Mouse (Mus musculus): ENCODE measurements around the gene Klk10. TPM values are rescaled to one million over a fixed set of nuclear protein-coding genes. Genes with fewer than 3 reads are reported as not detected.

The Klk10 gene
- total RNA-seq (2021) = not detected

- intact Hi-C loops (cut with DNase I) = loop anchor here (5.0 to 10.0 kb wide), 2 partner anchors 94 to 103 kb away; no protein-coding TSS in a partner anchor
- no peak for DNase-seq (ENCODE audit: low spot score in 2 of 2)
These were observed at the start of gene Klk10 for GRCm38 (mm10) chr7:43780746-43781145. Klk10 (plus strand) TSS chr7:43781035.

- intact Hi-C loops (cut with DNase I) = no loop called here
- no peak for DNase-seq (ENCODE audit: low spot score in 2 of 2)
These were observed 33.0 kb upstream of the Klk10 start for GRCm38 (mm10) chr7:43747788-43748187.

GRCm38 (mm10) chr7:43752806-43753205, 28.0 kb upstream of the Klk10 start:
- no peak for DNase-seq (ENCODE audit: low spot score in 2 of 2)
- intact Hi-C loops (cut with DNase I) = no loop called here

GRCm38 (mm10) chr7:43766484-43766883, 14.4 kb upstream of the Klk10 start:
- intact Hi-C loops (cut with DNase I) = no loop called here
- DNase-seq (ENCODE audit: low spot score in 2 of 2) = no peak

GRCm38 (mm10) chr7:43768597-43768996, 12.2 kb upstream of the Klk10 start, which contains the start of gene Klk12:
Klk12 (plus strand) TSS chr7:43768897.
- no peak for DNase-seq (ENCODE audit: low spot score in 2 of 2)
- intact Hi-C loops (cut with DNase I) = no loop called here

GRCm38 (mm10) chr7:43769636-43770035, 11.2 kb upstream of the Klk10 start:
- no peak for DNase-seq (ENCODE audit: low spot score in 2 of 2)
- intact Hi-C loops (cut with DNase I) = no loop called here

- DNase-seq (ENCODE audit: low spot score in 2 of 2) = no peak
- intact Hi-C loops (cut with DNase I) = no loop called here
These were observed 10.1 kb upstream of the Klk10 start for GRCm38 (mm10) chr7:43770701-43771100.

- DNase-seq (ENCODE audit: low spot score in 2 of 2) = no peak
- intact Hi-C loops (cut with DNase I) = no loop called here
These were observed 8.9 kb upstream of the Klk10 start for GRCm38 (mm10) chr7:43771916-43772315.

- intact Hi-C loops (cut with DNase I) = no loop called here
- DNase-seq (ENCODE audit: low spot score in 2 of 2) = no peak
These were observed 7.9 kb upstream of the Klk10 start for GRCm38 (mm10) chr7:43772901-43773300.

GRCm38 (mm10) chr7:43774364-43774763, 6.5 kb upstream of the Klk10 start, which contains the start of gene Klk11:
Klk11 (plus strand) TSS chr7:43774604.
- DNase-seq (ENCODE audit: low spot score in 2 of 2) = no peak
- intact Hi-C loops (cut with DNase I) = no loop called here

- no peak for DNase-seq (ENCODE audit: low spot score in 2 of 2)
- intact Hi-C loops (cut with DNase I) = no loop called here
These were observed 6.0 kb upstream of the Klk10 start for GRCm38 (mm10) chr7:43774802-43775201.

GRCm38 (mm10) chr7:43775311-43776057, 5.4 kb upstream of the Klk10 start:
- DNase-seq (ENCODE audit: low spot score in 2 of 2) = no peak
- intact Hi-C loops (cut with DNase I) = no loop called here

GRCm38 (mm10) chr7:43776506-43776905, 4.3 kb upstream of the Klk10 start:
- DNase-seq (ENCODE audit: low spot score in 2 of 2) = no peak
- intact Hi-C loops (cut with DNase I) = no loop called here

- DNase-seq (ENCODE audit: low spot score in 2 of 2) = no peak
- intact Hi-C loops (cut with DNase I) = no loop called here
These were observed 3.4 kb upstream of the Klk10 start for GRCm38 (mm10) chr7:43777423-43777822.

GRCm38 (mm10) chr7:43778176-43778970, 2.5 kb upstream of the Klk10 start:
- intact Hi-C loops (cut with DNase I) = no loop called here
- DNase-seq (ENCODE audit: low spot score in 2 of 2) = no peak

GRCm38 (mm10) chr7:43780241-43780640, 594 bp upstream of the Klk10 start:
- intact Hi-C loops (cut with DNase I) = loop anchor here (5.0 to 10.0 kb wide), 2 partner anchors 95 to 103 kb away; no protein-coding TSS in a partner anchor
- DNase-seq (ENCODE audit: low spot score in 2 of 2) = no peak

GRCm38 (mm10) chr7:43781541-43781940, 706 bp downstream of the Klk10 start:
- no peak for DNase-seq (ENCODE audit: low spot score in 2 of 2)
- intact Hi-C loops (cut with DNase I) = loop anchor here (5.0 to 10.0 kb wide), 2 partner anchors 93 to 104 kb away; no protein-coding TSS in a partner anchor

- intact Hi-C loops (cut with DNase I) = loop anchor here (5.0 to 10.0 kb wide), 2 partner anchors 92 to 105 kb away; no protein-coding TSS in a partner anchor
- DNase-seq (ENCODE audit: low spot score in 2 of 2) = peak; percentile 31 to 45
These were observed 1.7 kb downstream of the Klk10 start for GRCm38 (mm10) chr7:43782275-43783265.

- intact Hi-C loops (cut with DNase I) = loop anchor here (10.0 kb wide), 1 partner anchor 90 kb away; no protein-coding TSS in a partner anchor
- no peak for DNase-seq (ENCODE audit: low spot score in 2 of 2)
These were observed 4.5 kb downstream of the Klk10 start for GRCm38 (mm10) chr7:43785286-43785685.
